Mouse (Mus musculus): Measurements from ENCODE around the gene Krt80.

Krt80 gene

GRCm38 (mm10) chr15:101316913-101317813, 52.8 kb downstream of the Krt80 start:
- WGBS: 86% methylated on average over 18 of the region's 18 CpGs

DNA sequence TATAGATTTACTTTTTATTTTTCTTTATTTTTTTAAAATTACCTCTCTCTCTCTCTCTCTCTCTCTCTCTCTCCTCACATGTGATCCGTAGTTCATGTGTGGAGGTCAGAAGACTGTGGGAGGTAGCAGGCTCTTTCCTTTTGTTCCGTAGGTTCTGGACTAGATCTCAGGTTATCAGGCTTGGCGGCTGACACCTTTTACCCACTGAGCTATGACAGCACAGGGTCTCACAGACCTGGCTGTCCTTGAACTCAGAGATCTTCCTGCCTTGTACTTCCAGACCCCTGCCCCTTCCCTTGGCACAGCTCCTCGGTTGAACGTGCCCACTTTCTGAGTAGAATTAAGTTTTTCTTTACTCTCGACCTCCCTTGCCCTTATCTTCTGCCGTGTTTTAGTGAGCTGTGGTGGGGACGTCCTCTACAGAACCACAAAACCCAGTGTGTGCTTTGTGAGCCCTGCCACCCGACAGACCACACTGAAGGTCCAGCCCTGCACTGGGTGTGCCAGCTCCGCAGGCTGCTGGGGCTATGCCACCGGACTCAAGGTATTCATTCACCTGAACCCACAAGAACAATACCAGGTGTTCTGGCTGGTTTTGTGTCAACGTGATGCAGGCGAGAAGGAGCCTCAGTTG, 53.6 kb downstream of the Krt80 start:
- 48% methylated on average over 13 of the region's 13 CpGs for WGBS

DNA sequence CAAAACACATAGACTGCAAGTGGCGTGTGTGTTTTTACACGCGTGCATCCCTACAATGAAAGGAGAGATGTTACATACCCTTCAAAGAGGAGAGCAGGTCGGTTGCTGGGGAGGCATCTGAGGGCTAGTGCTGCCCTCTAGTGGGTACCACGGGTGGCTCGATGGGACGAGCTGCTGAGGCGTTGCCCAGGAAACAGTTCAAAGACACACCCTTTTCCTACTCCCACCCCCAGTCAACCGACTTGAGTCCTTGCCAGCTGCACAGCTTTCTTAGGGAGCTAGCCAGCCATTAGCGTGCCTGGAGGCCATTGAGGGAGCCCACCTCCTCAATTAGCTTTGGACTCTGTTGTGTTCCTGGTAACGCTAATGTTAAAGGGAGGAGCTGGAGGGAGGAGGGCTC, 54.1 kb downstream of the Krt80 start:
- WGBS: 2% methylated on average over 11 of the region's 11 CpGs

DNA sequence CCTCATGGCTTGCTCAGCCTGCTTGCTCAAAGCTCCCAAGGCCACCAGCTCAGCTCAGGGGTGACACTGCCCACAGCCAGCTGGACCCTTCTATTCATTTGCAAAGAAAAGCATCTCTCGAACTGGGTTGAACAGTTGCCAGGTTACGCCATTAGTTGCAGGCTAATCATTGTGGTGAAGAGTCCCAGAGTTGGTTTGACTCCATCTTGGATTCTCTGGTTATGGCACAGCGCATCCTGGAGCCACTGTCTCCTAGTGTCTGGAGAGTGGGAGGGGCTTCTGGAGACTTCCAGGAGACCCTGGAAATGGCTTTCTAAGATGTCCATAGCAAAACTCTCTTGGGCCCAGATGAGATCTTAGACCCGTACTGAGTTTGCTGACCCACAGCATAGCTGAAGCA, 54.6 kb downstream of the Krt80 start:
- WGBS: 71% methylated on average over 4 of the region's 4 CpGs

DNA sequence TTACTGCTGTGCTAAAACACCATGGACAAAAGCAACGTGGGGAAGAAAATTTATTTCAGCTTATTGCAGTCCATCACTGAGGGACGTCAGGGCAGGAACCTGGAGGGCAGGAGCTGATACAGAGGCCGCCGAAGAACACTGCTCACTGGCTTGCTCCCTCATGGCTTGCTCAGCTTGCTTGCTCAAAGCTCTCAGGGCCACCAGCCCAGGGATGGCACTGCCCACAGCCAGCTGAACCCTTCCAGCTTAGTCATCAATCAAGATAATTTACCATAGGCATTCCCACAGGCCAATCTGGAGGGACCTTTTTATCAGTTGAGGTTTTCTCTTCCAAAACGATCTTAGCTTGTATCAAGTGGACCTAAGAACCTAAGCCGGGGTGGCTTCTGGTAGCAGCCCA, 58.0 kb downstream of the Krt80 start:
- 77% methylated on average over 6 of the region's 6 CpGs for WGBS

GRCm38 (mm10) chr15:101311087-101311770, 58.7 kb downstream of the Krt80 start:
- WGBS: 24% methylated on average over 14 of the region's 15 CpGs

DNA sequence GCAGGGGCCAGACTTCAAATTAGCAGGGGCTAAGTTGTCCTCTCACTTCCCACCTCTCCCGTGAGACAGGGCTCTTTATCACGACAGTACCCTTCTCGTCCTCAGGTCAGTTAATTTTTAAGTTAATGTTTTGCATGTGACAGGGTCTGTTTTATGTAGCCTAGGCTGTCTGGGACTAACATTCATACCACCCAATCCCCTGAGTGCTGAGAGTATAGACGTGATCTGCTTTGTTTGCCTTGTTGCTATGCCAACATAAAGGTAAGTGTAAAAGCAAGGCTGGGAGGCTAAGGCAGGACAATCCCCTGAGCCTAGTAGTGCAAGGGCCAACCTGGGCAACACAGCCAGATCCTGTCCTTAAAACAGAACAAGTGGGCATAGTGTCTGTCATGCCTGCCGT, 60.5 kb downstream of the Krt80 start:
- 65% methylated on average over 5 of the region's 5 CpGs for WGBS

DNA sequence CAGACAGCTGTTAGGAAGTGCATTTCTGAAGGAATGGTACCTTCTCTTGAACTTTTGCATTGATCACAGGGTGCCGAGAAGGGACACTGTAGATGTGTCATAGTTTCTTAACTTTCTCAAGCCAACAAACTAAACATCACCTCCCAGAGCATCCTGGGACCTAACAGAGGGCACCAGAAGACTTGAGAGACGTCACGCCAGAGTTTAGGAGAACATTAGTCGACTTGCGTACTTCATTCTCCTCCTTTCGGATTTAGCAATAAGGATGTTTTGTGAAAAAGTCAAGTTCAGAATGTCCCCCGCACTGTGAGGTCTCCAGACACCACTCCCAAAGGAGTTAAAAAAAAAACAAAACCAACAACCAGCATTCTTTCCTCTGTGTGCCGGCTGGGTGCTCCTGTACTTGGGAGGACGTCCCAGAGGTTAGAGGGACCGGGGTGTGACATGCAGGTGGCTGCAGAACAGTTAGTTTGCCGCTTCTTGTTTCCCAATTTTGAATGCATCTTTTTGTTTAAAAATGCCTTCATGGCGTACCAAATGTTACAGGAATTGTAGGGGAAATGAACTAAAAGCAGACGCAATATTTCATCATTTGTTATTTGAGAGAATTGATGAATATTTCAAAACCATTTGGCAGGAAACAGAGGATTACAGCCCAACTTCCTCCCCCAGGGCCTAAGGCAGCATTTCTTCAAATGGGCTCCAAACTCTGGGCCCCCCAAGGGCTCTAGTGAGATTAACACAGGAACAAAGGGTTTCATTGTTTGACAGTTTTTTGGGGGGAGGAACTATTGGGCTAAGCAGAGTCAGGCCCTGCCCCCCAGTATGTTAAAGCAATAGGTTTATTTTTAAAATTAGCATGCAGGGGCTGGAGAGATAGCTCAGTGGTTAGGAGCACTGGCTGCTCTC, 61.3 kb downstream of the Krt80 start:
- WGBS: 72% methylated on average over 13 of the region's 13 CpGs

DNA sequence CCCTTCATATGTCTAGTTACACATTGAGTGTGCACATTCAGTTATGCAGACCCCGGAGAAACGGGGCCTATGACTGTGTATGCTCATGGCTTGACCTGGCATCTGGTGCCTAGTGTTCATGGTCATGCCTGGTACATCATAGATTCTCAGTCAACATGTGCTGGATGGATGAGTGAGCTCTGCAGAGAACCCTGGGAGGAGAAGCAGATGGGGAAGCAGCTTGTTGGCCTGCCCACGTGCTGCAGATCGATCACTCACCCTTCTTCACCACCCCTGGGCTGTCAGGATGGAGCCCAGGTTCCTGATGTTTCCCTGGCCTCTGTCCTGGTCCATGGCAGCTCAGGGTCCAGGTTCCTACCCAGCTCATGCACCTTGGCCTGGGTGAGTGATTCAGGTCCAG, 63.5 kb downstream of the Krt80 start:
- WGBS: 70% methylated on average over 4 of the region's 4 CpGs

DNA sequence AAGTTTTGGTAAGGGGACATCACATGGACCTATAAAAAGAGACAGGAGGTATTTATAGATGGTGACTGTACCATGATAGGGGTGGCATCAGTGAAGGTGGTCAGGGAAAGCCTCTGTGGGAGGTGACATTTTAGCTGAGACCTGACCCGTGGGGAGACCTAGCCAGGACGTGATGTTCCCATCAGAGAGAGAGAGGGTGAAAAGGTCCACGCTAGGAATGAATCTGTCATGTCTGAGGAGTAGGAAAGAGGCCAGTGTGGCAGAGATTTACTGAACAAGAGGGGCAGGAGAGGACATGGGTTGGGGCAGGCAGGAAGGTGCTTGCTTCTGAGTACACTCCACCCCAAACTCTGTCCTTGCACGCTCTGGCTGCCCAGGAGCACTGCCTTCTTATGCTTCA, 66.1 kb downstream of the Krt80 start:
- WGBS: 93% methylated on average over 4 of the region's 4 CpGs

DNA sequence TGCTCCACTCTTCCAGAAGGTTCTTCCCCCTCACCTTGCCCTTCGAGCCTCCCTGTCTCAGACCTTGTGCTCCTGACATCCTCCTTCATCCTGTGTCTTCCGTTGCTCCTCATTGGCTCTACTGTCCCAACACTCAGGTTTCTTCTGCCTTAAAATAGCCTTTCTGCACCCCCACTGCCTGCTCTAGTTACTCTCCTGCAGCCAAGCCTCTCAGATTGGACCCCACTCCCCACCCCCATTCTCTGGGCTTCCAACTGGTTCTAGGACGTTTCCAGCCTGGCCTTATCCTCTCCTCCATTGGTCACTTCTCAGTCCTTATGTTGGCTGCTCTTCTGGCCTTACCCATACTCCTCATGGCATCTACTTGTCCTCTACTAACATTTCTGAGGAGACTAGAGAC, 67.8 kb downstream of the Krt80 start:
- 82% methylated on average over 3 of the region's 3 CpGs for whole genome bisulfite sequencing

DNA sequence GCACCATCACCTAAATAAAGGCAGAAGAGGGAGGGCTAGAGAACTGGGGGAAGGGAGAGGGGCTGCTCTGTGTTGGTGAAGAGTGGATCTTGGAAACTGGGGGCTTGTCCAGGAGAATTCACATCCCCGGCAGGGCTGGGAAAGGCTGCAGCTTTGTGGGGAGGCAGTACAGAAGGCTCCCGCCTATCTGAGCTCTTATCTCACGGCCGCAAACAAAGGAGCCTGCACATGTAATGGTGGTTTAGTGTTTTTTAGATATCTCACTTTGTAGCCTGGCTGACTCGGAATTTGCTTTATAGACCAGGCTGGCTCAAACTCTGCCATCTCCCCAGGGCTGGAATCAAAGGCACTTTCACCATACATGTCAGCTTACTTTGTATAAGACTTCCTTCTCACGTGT, 69.8 kb downstream of the Krt80 start:
- WGBS: 81% methylated on average over 6 of the region's 6 CpGs

GRCm38 (mm10) chr15:101299480-101299960, 70.4 kb downstream of the Krt80 start:
- 85% methylated on average over 14 of the region's 14 CpGs for WGBS

GRCm38 (mm10) chr15:101298550-101298949, 71.4 kb downstream of the Krt80 start:
- 31% methylated on average over 7 of the region's 7 CpGs for WGBS

- 23% methylated on average over 7 of the region's 7 CpGs for WGBS
These were observed 72.0 kb downstream of the Krt80 start for GRCm38 (mm10) chr15:101297988-101298387.

All from cerebral cortex, adult 2 months (tissue).